Mouse (Mus musculus) liver, postnatal 0 days (tissue): ENCODE measurements around the gene Erf. TPM values are rescaled to one million over a fixed set of nuclear protein-coding genes. Genes with fewer than 3 reads are reported as not detected.

Source experiments
- ATAC-seq: fragments of 200-750 bp; cut with Nextera tagmentation; 2 replicates; pipeline ENCODE4 v1.8.0; 2017; ENCODE audit warnings: mild to moderate bottlenecking, moderate library complexity
- DNase-seq: peaks from one replicate; pipeline ENCODE4 v3.0.0-alpha.2; 2016
- H3K27ac ChIP-seq: fragments of 300-500 bp; sonication (generic); 2 replicates; pipeline ENCODE4 v1.5.1; 2014; ENCODE audit warnings: antibody characterized with exemption, moderate library complexity, mild to moderate bottlenecking, low read depth
- H3K27me3 ChIP-seq: fragments of 300-500 bp; sonication (generic); 2 replicates; pipeline ENCODE4 v1.6.1; 2014; ENCODE audit warnings: low read length, control low read depth, mixed read lengths; ENCODE audit not compliant: insufficient read depth
- H3K36me3 ChIP-seq: fragments of 300-500 bp; sonication (generic); replicated peaks from 2 replicates; pipeline ENCODE4 v1.6.1; 2014; ENCODE audit warnings: mild to moderate bottlenecking, control low read depth, low read length, moderate library complexity, mixed read lengths; ENCODE audit not compliant: insufficient read depth
- H3K4me1 ChIP-seq: fragments of 300-500 bp; sonication (generic); 2 replicates; pipeline ENCODE4 v1.6.1; 2014; ENCODE audit warnings: antibody characterized with exemption, mild to moderate bottlenecking, control low read depth; ENCODE audit not compliant: insufficient read depth
- H3K4me2 ChIP-seq: fragments of 300-500 bp; sonication (generic); 2 replicates; pipeline ENCODE4 v1.6.1; 2014; ENCODE audit warnings: low read depth, mild to moderate bottlenecking, low read length, moderate library complexity, mixed read lengths
- H3K4me3 ChIP-seq: fragments of 300-500 bp; sonication (generic); 2 replicates; pipeline ENCODE4 v1.5.1; 2014; ENCODE audit warnings: low read depth, low read length
- H3K9ac ChIP-seq: fragments of 300-500 bp; sonication (generic); replicated peaks from 2 replicates; pipeline ENCODE4 v1.6.1; 2014; ENCODE audit warnings: mild to moderate bottlenecking, moderate library complexity
- H3K9me3 ChIP-seq: fragments of 300-500 bp; sonication (generic); 2 replicates; pipeline ENCODE4 v1.6.1; 2016; ENCODE audit warnings: mild to moderate bottlenecking, control low read depth, low read length, mixed read lengths
- CTCF ChIP-seq: sonication (generic); IDR thresholded peaks from 2 replicates; pipeline ENCODE4 v1.5.1; 2016; ENCODE audit warnings: antibody characterized with exemption, low read depth
- EP300 ChIP-seq: IDR thresholded peaks from 2 replicates; pipeline ENCODE4 v1.6.1; 2016; ENCODE audit warnings: antibody characterized with exemption, low read depth, mild to moderate bottlenecking
- WGBS: fragments of 180-500 bp; shearing (Covaris S2); extraction: QIAGEN DNeasy Blood & Tissue Kit; methylation state at CpG from one replicate; pipeline ENCODE4 v1.1.7; 2014; ENCODE audit not compliant: insufficient replicate concordance; 5-methylcytosine and 5-hydroxymethylcytosine counted together
- polyA plus RNA-seq: library from polyadenylated mRNA; unstranded; fragments of >200 nt; fragmentation: Nextera tagmentation; extraction: Ambion mirVana; gene quantifications from 2 replicates; pipeline ENCODE4 v1.2.1, GENCODE M21; 2015

Gene Erf
- polyA plus RNA-seq, 1 experiment from 2014 or later: 4.6 TPM

DNA sequence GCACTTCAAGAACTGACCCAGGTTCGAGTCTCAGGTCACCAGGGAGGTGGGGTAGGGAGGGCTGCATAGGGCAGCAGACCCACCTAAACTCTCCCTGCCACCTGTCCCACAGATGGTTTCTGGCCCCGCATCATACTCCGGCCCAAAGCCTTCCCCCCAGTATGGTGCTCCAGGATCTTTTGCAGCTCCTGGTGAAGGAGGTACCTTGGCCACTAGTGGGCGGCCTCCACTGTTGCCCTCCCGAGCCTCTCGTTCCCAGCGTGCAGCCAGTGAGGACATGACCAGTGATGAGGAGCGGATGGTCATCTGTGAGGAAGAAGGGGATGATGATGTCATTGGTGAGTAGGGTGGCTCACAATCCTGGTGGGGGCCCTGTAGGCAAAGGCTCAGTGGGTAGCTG lies 36.4 kb upstream of the Erf start:
- ATAC-seq (no peak), DNase-seq (no peak)
- H3K4me2 ChIP-seq: no peak overlapping the region
- no peak overlapping the region for H3K27ac ChIP-seq
- H3K27me3 ChIP-seq: no peaks in the 10 kb centered on the region
- WGBS: 84% methylated on average over 8 of the region's 8 CpGs
- TF ChIP-seq EP300 (no peak), CTCF (0 out of 2 replicates have a peak, but pooled peaks have one; percentile 6)
- H3K36me3 ChIP-seq: peaks cover 73% of the 10 kb centered on the region
- no peaks in the 10 kb centered on the region for H3K9me3 ChIP-seq
- H3K4me3 ChIP-seq: no peak overlapping the region
- no peak overlapping the region for H3K9ac ChIP-seq
- H3K4me1 ChIP-seq: peaks cover 18% of the 10 kb centered on the region

DNA sequence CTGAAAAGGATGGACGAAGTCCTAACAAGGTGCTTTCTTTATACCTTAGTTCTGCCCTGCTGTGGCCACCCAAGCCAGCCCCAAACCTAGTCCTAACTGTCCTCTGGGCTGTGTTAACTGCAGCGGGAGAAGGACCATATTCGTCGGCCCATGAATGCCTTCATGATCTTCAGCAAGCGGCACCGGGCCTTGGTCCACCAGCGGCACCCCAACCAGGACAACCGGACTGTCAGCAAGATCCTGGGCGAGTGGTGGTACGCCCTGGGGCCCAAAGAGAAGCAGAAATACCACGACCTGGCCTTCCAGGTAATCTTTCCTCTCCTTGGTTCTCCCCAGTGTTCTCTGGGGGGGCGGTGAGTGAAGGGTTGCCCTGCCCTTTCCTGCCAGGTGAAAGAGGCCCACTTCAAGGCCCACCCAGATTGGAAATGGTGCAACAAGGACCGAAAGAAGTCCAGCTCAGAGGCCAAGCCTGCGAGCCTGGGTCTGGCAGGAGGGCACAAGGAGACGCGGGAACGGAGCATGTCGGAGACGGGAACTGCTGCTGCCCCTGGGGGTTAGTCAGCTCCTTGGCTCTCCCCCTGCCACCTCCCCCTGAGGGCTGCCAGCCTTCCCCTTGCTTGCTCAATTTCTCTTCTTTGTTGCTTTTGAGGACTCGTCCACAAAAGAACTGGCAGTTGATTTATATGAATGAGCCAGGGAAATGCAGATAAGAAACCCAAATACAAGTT lies 35.1 kb upstream of the Erf start:
- 88% methylated on average over 20 of the region's 20 CpGs for WGBS
- H3K9me3 ChIP-seq: no peaks in the 10 kb centered on the region
- peaks cover 27% of the 10 kb centered on the region for H3K4me1 ChIP-seq
- ATAC-seq (no peak), DNase-seq (no peak)
- H3K4me2 ChIP-seq: no peak overlapping the region
- no peak overlapping the region for H3K9ac ChIP-seq
- no peak overlapping the region for H3K27ac ChIP-seq
- no peak for TF ChIP-seq CTCF
- TF ChIP-seq EP300: no peak
- no peaks in the 10 kb centered on the region for H3K27me3 ChIP-seq
- no peak overlapping the region for H3K4me3 ChIP-seq
- peaks cover 60% of the 10 kb centered on the region for H3K36me3 ChIP-seq

DNA sequence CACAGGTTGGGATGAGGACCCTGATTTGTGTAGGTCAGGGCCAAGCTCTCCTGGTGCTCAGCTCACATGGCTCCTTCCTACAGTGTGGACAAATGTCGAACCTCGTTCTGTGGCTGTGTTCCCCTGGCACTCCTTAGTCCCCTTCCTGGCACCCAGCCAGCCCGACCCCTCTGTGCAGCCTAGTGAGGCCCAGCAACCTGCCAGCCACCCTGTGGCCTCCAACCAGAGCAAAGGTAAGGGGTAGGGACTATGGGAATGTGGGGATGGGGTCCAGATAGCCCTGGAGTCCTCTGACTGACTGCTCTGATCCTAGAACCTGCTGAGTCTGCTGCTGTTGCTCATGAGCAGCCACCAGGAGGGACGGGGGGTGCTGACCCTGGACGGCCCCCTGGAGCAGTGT lies 34.2 kb upstream of the Erf start:
- Histone ChIP-seq H3K4me1 (peaks cover 37% of the 10 kb centered on the region), H3K9ac (no peak overlapping the region), H3K4me2 (no peak overlapping the region), H3K27me3 (no peaks in the 10 kb centered on the region), H3K36me3 (peaks cover 51% of the 10 kb centered on the region), H3K4me3 (no peak overlapping the region), H3K9me3 (no peaks in the 10 kb centered on the region), H3K27ac (no peak overlapping the region)
- peak; percentile 31 for DNase-seq
- ATAC-seq: no peak
- TF ChIP-seq CTCF (no peak), EP300 (no peak)
- WGBS: 76% methylated on average over 5 of the region's 5 CpGs

DNA sequence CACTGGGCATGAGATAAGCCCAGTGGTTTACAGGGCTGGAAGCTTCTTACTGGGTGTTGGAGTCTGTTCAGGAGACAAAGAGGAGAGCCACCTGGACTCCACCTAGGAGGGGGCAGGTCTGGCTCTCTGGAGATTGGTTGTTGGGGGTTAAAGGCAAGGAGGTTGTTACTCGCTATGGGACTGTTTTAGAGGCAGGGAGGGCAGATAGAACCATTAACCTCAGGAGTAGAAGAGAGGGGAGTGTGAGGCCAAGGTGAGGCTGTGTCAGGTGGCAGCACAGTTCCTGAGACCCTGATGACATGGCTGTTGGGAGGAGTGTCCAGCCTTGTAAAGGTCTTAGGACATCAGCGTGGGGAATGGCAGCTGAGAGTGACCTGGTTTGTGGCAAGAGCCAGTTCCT lies 33.6 kb upstream of the Erf start:
- ATAC-seq: no peak
- peaks cover 45% of the 10 kb centered on the region for H3K36me3 ChIP-seq
- peak overlapping the region; percentile 99 for H3K4me2 ChIP-seq
- no peak for DNase-seq
- no peak for TF ChIP-seq CTCF
- no peak for TF ChIP-seq EP300
- H3K27me3 ChIP-seq: no peaks in the 10 kb centered on the region
- 52% methylated on average over 2 of the region's 2 CpGs for WGBS
- peak overlapping the region; percentile 35 for H3K27ac ChIP-seq
- H3K9ac ChIP-seq: peak overlapping the region; percentile 13; the same call in 1 of the 2 replicates
- H3K9me3 ChIP-seq: no peaks in the 10 kb centered on the region
- peaks cover 41% of the 10 kb centered on the region for H3K4me1 ChIP-seq
- H3K4me3 ChIP-seq: peak overlapping the region; percentile 78

DNA sequence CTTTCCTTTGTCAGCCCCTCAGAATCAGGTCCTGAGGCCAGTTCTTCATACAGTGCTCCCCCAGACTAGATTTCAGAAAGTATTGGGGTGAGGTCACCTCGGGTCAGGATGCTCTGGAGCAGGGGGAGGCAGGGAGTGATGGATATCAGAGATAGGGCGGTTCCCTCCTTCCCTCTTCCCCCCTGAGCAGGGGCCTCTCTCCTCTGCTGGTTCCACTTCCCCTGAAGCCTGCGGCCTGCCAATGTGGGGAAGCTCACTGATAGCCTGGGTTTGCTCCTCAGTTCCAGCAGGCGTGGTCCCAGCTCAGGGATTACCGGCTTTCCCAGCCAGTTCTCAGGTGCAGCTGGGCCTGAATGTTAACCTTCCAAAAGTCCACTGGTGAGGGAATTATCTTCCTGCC lies 33.1 kb upstream of the Erf start:
- peak overlapping the region; percentile 88 for H3K9ac ChIP-seq

DNA sequence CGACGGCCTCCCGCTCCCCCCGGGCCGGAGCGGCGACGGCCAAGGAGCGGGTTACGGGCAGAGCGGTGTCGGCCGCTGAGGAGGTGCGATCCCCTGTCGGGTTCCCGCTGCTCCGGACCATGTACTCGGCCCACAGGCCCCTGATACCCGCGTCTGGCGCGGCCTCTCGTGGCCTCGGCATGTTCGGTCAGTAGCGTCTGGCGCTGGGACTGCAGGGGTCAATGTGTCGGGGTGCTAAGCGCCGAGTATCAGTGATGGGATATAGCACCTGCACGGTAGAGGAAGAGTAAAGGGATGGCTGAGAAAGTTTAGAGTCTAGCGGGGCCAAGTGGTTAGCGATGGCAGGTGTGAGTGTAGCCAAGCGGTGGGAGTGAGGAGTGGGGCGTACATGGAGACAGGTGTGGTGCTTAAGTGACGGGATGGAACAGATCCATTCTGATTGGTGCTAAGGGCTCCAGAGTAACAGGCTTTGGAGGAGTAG lies 32.2 kb upstream of the Erf start:
- Histone ChIP-seq H3K4me1 (peaks cover 49% of the 10 kb centered on the region), H3K27me3 (no peaks in the 10 kb centered on the region), H3K36me3 (peaks cover 31% of the 10 kb centered on the region), H3K9me3 (no peaks in the 10 kb centered on the region), H3K9ac (peak overlapping the region; percentile 88), H3K4me2 (peak overlapping the region; percentile 99), H3K27ac (peak overlapping the region; percentile 93), H3K4me3 (peak overlapping the region; percentile 78)
- TF ChIP-seq EP300 (no peak), CTCF (peak; percentile 33)
- ATAC-seq (no peak), DNase-seq (peak; percentile 69)
- under 1% methylated on average over 27 of the region's 36 CpGs for WGBS

More for the DNA sequence above, 33.1 kb upstream of the Erf start:
- Histone ChIP-seq H3K27ac (peak overlapping the region; percentile 93), H3K4me2 (peak overlapping the region; percentile 99), H3K9me3 (no peaks in the 10 kb centered on the region), H3K27me3 (no peaks in the 10 kb centered on the region), H3K4me1 (peaks cover 41% of the 10 kb centered on the region), H3K4me3 (peak overlapping the region; percentile 78), H3K36me3 (peaks cover 39% of the 10 kb centered on the region)
- WGBS: 14% methylated on average over 5 of the region's 5 CpGs
- DNase-seq (peak; percentile 37), ATAC-seq (no peak)
- no peak for TF ChIP-seq CTCF
- no peak for TF ChIP-seq EP300
